Mouse (Mus musculus) CH12.LX (cell line): ENCODE results near the gene Cpne5. TPM values are rescaled to one million over a fixed set of nuclear protein-coding genes. Genes with fewer than 3 reads are reported as not detected.
"Not testable (repeated sequence)": the region's sequence is repeated elsewhere in the genome, so short reads cannot be mapped to it uniquely, and the experiment has no call there.

Experiments
- DNase-seq: peaks from one replicate; pipeline ENCODE4 v3.0.0-alpha.2; 2013; ENCODE audit errors: extremely low read depth
- H3K27ac ChIP-seq: 2 replicates; pipeline ENCODE4 v1.5.1; 2012; ENCODE audit warnings: low read depth, mild to moderate bottlenecking, control low read depth, moderate library complexity; ENCODE audit not compliant: insufficient read depth
- H3K27me3 ChIP-seq: replicated peaks from 2 replicates; pipeline ENCODE3; 2012; ENCODE audit warnings: inconsistent platforms
- H3K36me3 ChIP-seq, 2 experiments: replicated peaks in 1 of 2; 2 replicates each; pipeline versions ENCODE3 to v1.6.1; 2012; ENCODE audit warnings: inconsistent platforms in 1 of 2, low read length in 1 of 2, mild to moderate bottlenecking in 1 of 2, mixed read lengths in 1 of 2, moderate library complexity in 1 of 2; ENCODE audit not compliant: control insufficient read depth in 1 of 2, insufficient read depth in 1 of 2
- H3K4me1 ChIP-seq, 2 experiments: 2 replicates each; pipeline ENCODE4 v1.6.1; 2012; ENCODE audit warnings: inconsistent platforms in 1 of 2, moderate library complexity in 1 of 2; ENCODE audit not compliant: insufficient read depth in 2 of 2, control insufficient read depth in 1 of 2
- H3K4me2 ChIP-seq: 2 replicates; pipeline ENCODE4 v1.6.1; 2012; ENCODE audit warnings: low read depth, mild to moderate bottlenecking, control low read depth; ENCODE audit not compliant: poor library complexity, insufficient read depth, severe bottlenecking
- H3K4me3 ChIP-seq, 3 experiments: fragments of 150-350 bp in 1 of 3; sonication (generic) in 1 of 3; replicated peaks in 1 of 3; 2 replicates each; pipeline versions ENCODE3 to v1.5.1; 2011 to 2012; ENCODE audit warnings: low read depth in 2 of 3, low read length in 2 of 3, mild to moderate bottlenecking in 2 of 3, moderate library complexity in 2 of 3, control low read depth in 1 of 3, improper control_type of control experiment in 1 of 3, inconsistent platforms in 1 of 3, mixed read lengths in 1 of 3; ENCODE audit not compliant: poor library complexity in 1 of 3
- H3K79me2 ChIP-seq: replicated peaks from 2 replicates; pipeline ENCODE4 v1.6.1; 2012; ENCODE audit warnings: mild to moderate bottlenecking, moderate library complexity; ENCODE audit not compliant: control insufficient read depth, poor library complexity, insufficient read depth, severe bottlenecking; ENCODE audit errors: extremely low read depth
- H3K9ac ChIP-seq: 2 replicates; pipeline ENCODE4 v1.6.1; 2012; ENCODE audit warnings: low read depth, mild to moderate bottlenecking, control low read depth, moderate library complexity; ENCODE audit not compliant: insufficient read depth
- H3K9me3 ChIP-seq: replicated peaks from 2 replicates; pipeline ENCODE3; 2012; ENCODE audit warnings: low read length, inconsistent platforms, mixed read lengths
- CTCF ChIP-seq, 2 experiments: IDR thresholded peaks in 1 of 2; conservative IDR thresholded peaks in 1 of 2; 2 replicates each; pipeline ENCODE4 v1.5.1; 2011 to 2012; ENCODE audit warnings: low read depth in 2 of 2, low read length in 2 of 2, improper control_type of control experiment in 1 of 2, inconsistent platforms in 1 of 2, mild to moderate bottlenecking in 1 of 2, moderate library complexity in 1 of 2
- E2F4 ChIP-seq: IDR thresholded peaks from 2 replicates; pipeline ENCODE4 v1.6.1; 2011; ENCODE audit warnings: low read depth, low read length, improper control_type of control experiment; ENCODE audit not compliant: insufficient replicate concordance
- ELF1 ChIP-seq: IDR thresholded peaks from 2 replicates; pipeline ENCODE4 v1.6.1; 2014; ENCODE audit warnings: low read depth, mild to moderate bottlenecking, inconsistent platforms, low read length, improper control_type of control experiment
- ETS1 ChIP-seq: conservative IDR thresholded peaks from 2 replicates; pipeline ENCODE4 v1.6.1; 2012; ENCODE audit warnings: low read depth, mild to moderate bottlenecking, inconsistent platforms, low read length, improper control_type of control experiment, moderate library complexity
- HCFC1 ChIP-seq: IDR thresholded peaks from 2 replicates; pipeline ENCODE4 v1.6.1; 2012; ENCODE audit warnings: low read depth, mild to moderate bottlenecking, inconsistent platforms, low read length, improper control_type of control experiment
- PAX5 ChIP-seq: IDR thresholded peaks from 2 replicates; pipeline ENCODE4 v1.6.1; 2012; ENCODE audit warnings: low read length, inconsistent platforms, mixed read lengths
- POLR2A ChIP-seq: IDR thresholded peaks from 2 replicates; pipeline ENCODE4 v1.6.1; 2011; ENCODE audit warnings: low read depth, mild to moderate bottlenecking, improper control_type of control experiment, low read length
- POLR2AphosphoS2 ChIP-seq: IDR thresholded peaks from 2 replicates; pipeline ENCODE4 v1.6.1; 2011; ENCODE audit warnings: low read depth, low read length, improper control_type of control experiment
- RAD21 ChIP-seq: IDR thresholded peaks from 2 replicates; pipeline ENCODE4 v1.6.1; 2011; ENCODE audit warnings: low read depth, mild to moderate bottlenecking, low read length, improper control_type of control experiment, moderate library complexity
- RCOR1 ChIP-seq: conservative IDR thresholded peaks from 2 replicates; pipeline ENCODE4 v1.6.1; 2012; ENCODE audit warnings: low read depth, mild to moderate bottlenecking, inconsistent platforms, low read length, improper control_type of control experiment
- SIN3A ChIP-seq: IDR thresholded peaks from 2 replicates; pipeline ENCODE4 v1.6.1; 2012; ENCODE audit warnings: low read length, improper control_type of control experiment, inconsistent platforms
- SMC3 ChIP-seq: IDR thresholded peaks from 2 replicates; pipeline ENCODE4 v1.6.1; 2011; ENCODE audit warnings: low read depth, low read length, improper control_type of control experiment
- UBTF ChIP-seq: IDR thresholded peaks from 2 replicates; pipeline ENCODE4 v1.6.1; 2012; ENCODE audit warnings: low read depth, mild to moderate bottlenecking, inconsistent platforms, low read length, improper control_type of control experiment, moderate library complexity
- dilution Hi-C: fragments of 300-500 bp; cut with MboI; formaldehyde crosslinking; loops from 2 replicates; pipeline ENCODE4 v1.14.3; 2020; ENCODE audit warnings: low sequenced_read_pairs; ENCODE audit not compliant: extremely low pct_unique_long_range_greater_than_20kb, extremely low pct_ligation_motif_present
- in situ Hi-C: fragments of 300-500 bp; cut with MboI; formaldehyde crosslinking; loops from 3 replicates; pipeline ENCODE4 v1.14.3; 2019; ENCODE audit warnings: low sequenced_read_pairs, low pct_ligation_motif_present, low pct_unique_long_range_greater_than_20kb, mixed read lengths
- polyA plus RNA-seq: library from polyadenylated mRNA; unstranded; fragments of >175 nt; gene quantifications from 2 replicates; pipeline ENCODE4 v1.2.1, GENCODE M21; 2012; ENCODE audit warnings: low read depth; ENCODE audit not compliant: insufficient read length
- total RNA-seq, 2 experiments: library from RNA; depleted of rRNA; stranded (reverse); fragments of 300-350 nt in 1 of 2; fragments of >200 nt in 1 of 2; gene quantifications; 2 replicates each; pipeline ENCODE4 v1.2.3; 2012 to 2014

Cpne5 gene
- total and polyA plus RNA-seq, 3 experiments = 0.68 to 1.9 (median 1.3) TPM

DNA sequence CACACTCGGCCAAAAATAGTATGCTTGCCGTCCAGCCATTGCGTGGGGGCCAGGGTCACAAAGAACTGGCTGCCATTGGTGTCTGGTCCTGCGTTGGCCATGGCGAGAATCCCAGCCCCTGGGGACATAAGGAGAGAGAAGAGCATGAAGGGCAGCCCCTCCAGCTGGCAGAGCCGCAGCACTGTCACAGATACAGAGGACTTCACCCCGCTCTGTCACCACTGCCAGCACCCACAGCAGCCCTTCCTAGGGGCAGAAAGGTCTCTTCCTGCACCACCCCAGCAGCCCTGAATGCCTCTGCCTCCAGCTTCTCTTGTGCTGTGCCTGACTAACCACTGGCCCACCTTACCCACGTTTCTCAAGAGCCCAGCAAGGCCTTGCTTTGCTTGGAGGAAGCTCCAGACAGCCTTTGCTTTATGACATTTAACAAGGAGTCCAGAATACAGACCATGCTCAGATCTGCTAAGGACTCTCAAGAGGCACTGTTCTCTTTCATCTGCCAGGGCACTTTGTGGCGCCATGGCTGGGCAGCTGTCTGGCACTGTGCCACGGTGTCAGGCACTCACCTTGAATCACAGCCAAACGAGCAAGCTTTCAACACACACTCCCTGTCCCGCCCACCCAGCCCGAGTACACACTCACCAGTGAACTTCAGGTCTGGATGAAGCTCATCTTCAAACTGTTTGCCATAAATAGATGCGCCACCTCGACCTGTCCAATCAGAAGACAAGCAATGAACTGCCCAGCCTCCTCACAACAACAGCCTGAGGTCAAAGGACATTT lies 13.8 kb upstream of the Cpne5 start:
- dilution Hi-C loops = no loop called here
- peaks cover 56 to 81% of the 10 kb centered on the region in 2 experiments for H3K36me3 ChIP-seq
- no peak overlapping the region for H3K27ac ChIP-seq

DNA sequence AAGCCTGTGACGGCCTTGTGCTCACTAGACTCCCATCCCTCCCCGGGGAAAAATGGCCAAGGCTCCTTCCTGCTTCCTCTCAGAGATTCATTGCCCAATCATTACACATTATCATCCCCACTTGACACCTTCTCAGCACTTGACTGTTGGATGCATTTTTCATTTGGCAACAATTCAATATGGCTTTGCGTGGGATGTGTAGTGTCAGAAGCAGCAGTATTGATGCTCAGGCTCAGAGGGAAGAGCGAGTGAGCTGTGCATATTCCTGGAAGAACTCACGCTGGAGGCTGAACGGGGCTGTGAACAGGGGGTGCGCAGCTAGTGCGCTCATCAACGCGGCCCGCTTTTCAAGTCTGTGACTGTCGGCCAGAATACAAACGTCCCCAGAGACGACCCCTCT lies 13.0 kb upstream of the Cpne5 start:
- dilution Hi-C loops, H3K9me3 ChIP-seq, DNase-seq, H3K27me3 ChIP-seq, in situ Hi-C loops, H3K27ac ChIP-seq, H3K4me3 ChIP-seq, H3K4me2 ChIP-seq, H3K9ac ChIP-seq: not testable (repeated sequence)
- peaks cover 21% of the 10 kb centered on the region for H3K79me2 ChIP-seq
- peaks cover 49 to 73% of the 10 kb centered on the region in 2 experiments for H3K36me3 ChIP-seq
- H3K4me1 ChIP-seq = peaks cover 11 to 19% of the 10 kb centered on the region in 2 experiments

More for the DNA sequence above, 13.8 kb upstream of the Cpne5 start:
- Histone ChIP-seq H3K4me3 (no peak overlapping the region), H3K9me3 (no peaks in the 10 kb centered on the region), H3K4me2 (no peak overlapping the region), H3K9ac (no peak overlapping the region), H3K4me1 (peaks cover 8 to 20% of the 10 kb centered on the region in 2 experiments), H3K27me3 (no peaks in the 10 kb centered on the region)
- no peak for DNase-seq
- in situ Hi-C loops = no loop called here
- TF ChIP-seq SMC3 = no peak
- TF ChIP-seq POLR2A = no peak
- no peak for TF ChIP-seq ETS1
- TF ChIP-seq RCOR1 = no peak
- no peak for TF ChIP-seq HCFC1
- no peak for TF ChIP-seq PAX5
- TF ChIP-seq RAD21 = no peak
- no peak for TF ChIP-seq SIN3A
- no peak for TF ChIP-seq POLR2AphosphoS2
- no peak for TF ChIP-seq E2F4
- TF ChIP-seq, all 38 proteins: peak for 0
- peaks cover 29% of the 10 kb centered on the region for H3K79me2 ChIP-seq

- in situ Hi-C loops (loop anchor here (5.0 kb wide), 1 partner anchor 202 kb away; no protein-coding TSS in a partner anchor), dilution Hi-C loops (no loop called here)
- H3K9me3 ChIP-seq = no peaks in the 10 kb centered on the region
- H3K4me3 ChIP-seq = no peak overlapping the region
- H3K79me2 ChIP-seq = peaks cover 15% of the 10 kb centered on the region
- H3K36me3 ChIP-seq = peaks cover 44 to 65% of the 10 kb centered on the region in 2 experiments
- no peaks in the 10 kb centered on the region for H3K27me3 ChIP-seq
- H3K27ac ChIP-seq = no peak overlapping the region
- no peak for DNase-seq
- TF ChIP-seq RAD21 (peak; percentile 14), CTCF (conservative IDR thresholded peaks at IDR 0.05 in 1 of 2, IDR thresholded peaks at IDR 0.05 in 1 of 2; ENCODE audit: low read depth in 2 of 2, low read length in 2 of 2) (peak in 1 of 2 experiments; percentile 46; a peak in 2 of 4 replicates), ELF1 (no peak), UBTF (no peak)
- peaks cover 16 to 24% of the 10 kb centered on the region in 2 experiments for H3K4me1 ChIP-seq
- H3K9ac ChIP-seq = no peak overlapping the region
- H3K4me2 ChIP-seq = no peak overlapping the region
Measured at GRCm38 (mm10) chr17:29249512-29249911, 11.5 kb upstream of the Cpne5 start.
